Mouse (Mus musculus) testis, postnatal 10 days (tissue): ENCODE data around the gene Eri3.

Experiments used
- DNase-seq: peaks from one replicate; pipeline ENCODE4 v3.0.0; 2021; ENCODE audit warnings: low spot score

The Eri3 gene

GRCm38 (mm10) chr4:117550140-117550851, at the start of gene Eri3:
TSS of gene Eri3 (plus strand) at chr4:117550365.
- peak; percentile 96 for DNase-seq

DNA sequence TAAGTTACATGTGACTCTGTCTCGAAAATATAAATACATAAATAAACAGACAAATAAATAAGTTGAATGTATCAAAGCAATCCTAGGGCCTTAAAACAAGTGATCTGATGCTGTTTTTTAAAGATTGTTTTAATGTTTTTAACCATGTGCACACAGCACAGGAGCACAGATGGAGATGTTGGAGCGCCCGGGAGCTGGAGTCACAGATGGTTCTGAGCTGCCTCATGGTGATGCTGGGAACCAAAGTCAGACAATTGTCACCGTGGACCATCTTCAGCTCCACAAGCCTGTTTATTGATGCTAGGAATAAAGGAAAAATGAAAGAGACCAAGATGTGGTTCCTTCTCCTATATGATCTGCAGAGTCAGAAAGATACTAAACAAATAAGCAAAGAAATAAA, 31.9 kb upstream of the Eri3 start:
- DNase-seq: no peak

GRCm38 (mm10) chr4:117521350-117521749, 28.8 kb upstream of the Eri3 start:
- DNase-seq: no peak

- no peak for DNase-seq
Measured at GRCm38 (mm10) chr4:117525990-117526389, 24.2 kb upstream of the Eri3 start.

DNA sequence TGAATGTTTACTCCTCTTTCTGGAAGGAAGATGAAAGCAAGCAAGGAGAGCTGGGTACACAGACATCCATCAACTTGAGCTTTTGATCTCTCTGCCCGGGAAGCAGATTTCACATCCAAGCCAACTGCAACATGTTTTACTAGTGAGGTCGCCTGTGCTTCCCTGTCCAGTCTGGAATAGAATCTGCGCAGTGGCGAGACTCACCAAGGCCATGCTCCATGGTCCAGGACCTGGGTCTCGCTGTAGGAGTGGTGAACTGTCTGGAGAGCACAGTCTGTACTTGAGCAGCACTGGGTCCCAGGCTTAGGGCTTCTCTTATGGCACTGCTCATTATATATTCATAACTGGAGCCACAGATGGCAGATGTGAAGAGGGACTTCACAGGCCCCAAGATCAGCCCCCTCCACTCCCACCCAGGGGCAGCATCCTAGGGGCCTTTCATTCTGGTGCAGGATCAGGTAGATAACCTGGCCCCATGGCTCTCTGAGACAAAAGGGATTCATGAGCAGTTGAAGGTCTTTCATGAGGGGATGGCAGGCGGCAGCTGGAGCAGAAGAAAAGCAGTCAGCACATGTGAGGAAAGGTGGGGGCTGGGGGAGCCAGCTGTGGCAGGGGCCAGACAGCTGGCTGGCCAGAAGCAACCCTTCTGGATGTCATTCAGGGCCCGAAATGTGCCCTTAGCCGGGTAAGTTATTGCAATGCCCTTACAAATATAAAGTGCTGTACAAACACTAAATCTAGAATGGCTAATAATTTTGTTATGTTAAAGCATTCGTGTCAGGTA, 22.9 kb upstream of the Eri3 start:
- no peak for DNase-seq

GRCm38 (mm10) chr4:117527952-117528351, 22.2 kb upstream of the Eri3 start:
- DNase-seq: peak; percentile 79

GRCm38 (mm10) chr4:117529843-117530242, 20.3 kb upstream of the Eri3 start:
- no peak for DNase-seq

- no peak for DNase-seq
Measured at GRCm38 (mm10) chr4:117535496-117536200, 14.5 kb upstream of the Eri3 start.

DNA sequence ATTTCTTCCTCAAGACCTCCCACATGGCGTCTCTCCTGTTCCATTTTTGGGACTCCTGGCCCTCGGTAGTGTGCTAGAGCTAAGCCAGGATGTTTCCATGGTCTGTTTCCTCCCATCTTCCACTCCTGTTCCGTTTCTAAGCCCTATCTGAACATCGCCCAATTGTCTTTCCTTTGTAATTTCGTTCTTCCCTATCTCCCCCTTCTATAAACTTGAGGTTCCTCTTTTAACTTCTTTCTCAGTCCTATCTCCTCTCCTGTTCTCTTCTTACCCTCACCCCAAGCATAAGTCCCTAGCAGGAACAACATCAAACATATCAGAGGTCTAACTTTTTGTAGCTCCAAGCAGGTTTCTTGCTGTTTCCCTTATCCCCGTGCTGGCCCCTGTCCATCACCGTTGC, 13.2 kb upstream of the Eri3 start:
- DNase-seq: no peak

DNA sequence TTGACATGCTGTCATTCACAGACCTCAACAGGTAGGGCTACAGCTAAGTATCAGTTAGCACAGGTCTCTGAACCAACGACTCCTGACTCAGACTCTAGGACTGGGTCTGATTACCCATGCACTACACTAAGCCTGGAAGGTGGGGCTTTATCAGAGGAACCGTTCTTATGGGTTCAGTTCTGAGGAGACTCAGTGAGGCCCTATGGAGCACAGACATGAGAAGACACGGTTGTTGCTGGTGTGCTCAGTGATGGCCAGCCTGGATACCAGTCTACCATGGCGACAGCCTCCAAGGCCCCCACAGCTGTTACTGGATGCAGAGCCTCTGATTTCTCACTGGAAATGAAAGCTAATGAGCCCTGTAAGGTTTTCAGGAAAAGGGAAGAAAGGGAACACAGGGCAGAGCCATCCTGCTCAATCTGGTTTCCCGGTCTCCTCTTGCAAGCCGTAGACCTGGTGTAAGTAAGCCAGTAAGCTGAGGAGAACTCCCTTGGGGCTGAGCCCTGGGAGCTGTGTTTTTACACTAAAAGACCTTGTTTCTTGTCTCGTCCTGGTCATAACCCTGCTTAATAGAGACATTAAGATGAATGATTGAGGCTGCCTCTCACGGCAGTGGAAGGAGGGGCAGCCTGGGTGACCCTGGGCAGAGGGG, 10.7 kb upstream of the Eri3 start:
- no peak for DNase-seq

DNA sequence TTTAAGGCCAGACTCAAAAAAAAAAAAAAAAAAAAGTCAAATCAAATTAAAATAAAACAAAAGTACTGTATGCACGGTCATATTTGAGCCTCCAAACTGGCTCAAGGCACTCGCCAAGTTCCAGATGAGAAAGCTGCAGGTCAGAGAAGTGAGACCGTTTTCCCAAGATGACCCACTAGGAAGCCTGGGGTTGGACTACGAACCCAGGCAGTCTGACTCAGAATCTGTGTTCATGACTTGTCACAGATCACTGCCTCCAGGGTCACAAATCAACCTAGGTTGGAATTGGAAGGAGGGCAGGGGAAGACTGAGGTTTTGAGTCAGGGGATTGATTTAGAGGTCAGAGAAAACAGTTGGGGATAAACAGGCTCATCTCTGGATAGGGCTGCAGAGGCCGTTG, 9.6 kb upstream of the Eri3 start:
- DNase-seq: no peak

DNA sequence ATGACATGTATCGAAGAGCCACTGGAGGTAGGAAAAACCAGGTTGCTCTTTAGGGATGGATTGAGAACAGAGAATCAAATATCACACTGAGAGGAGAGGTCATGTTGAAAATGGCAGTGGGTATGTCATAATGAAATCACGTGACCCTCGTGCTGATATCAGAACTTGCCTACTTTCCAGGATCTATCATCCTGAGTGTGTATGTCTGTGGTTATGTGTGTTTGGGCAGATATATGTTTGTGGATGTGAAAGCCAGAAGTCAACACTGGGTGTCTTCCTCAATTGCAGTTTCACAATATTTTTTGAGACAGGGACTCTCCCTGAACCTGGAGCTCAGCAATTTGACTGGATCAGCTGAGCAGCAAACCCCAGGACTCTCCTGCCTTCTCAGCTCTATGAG, 4.7 kb upstream of the Eri3 start:
- no peak for DNase-seq

DNA sequence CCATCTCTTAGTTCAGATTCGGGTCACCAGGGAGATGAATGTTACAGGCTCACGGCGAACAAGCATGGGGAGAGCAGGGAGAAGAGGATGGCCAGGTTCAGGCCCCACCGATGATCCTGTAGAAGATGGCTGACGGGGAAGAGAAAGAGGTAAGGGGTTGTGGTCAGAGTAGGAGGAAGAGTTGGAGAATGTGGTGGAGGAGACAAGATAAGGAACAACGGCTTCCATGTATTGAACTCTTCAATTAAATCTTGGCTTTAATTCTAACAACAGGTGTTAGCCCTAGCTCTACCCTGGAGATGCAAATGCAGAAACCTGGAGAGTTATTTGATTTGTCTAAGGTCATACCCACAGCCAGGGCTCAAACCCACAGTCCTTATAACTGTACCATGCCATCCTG, 3.5 kb upstream of the Eri3 start:
- no peak for DNase-seq

- no peak for DNase-seq
Measured at GRCm38 (mm10) chr4:117549576-117549975, 589 bp upstream of the Eri3 start.

GRCm38 (mm10) chr4:117551144-117552000, 1.2 kb downstream of the Eri3 start:
- no peak for DNase-seq

DNA sequence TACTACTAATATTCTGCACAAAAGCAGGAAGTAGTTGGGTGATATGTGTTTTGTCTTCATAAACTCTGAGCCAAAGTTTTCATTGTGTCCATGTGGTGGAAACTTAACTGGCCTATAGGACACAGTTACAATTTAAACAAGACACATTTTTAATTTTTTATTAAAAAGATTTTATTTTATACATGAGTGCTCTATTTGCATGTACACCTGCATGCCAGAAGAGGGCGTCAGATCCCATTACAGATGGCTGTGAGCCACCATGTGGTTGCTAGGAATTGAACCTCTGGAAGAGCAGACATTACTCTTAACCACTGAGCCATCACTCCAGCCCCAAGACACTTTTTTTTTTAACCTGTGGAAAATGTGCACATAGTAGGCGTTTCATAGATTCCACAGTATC, 5.3 kb downstream of the Eri3 start:
- no peak for DNase-seq

- no peak for DNase-seq
Measured at GRCm38 (mm10) chr4:117556372-117556771, 6.2 kb downstream of the Eri3 start.

GRCm38 (mm10) chr4:117557068-117557645, 7.0 kb downstream of the Eri3 start:
- DNase-seq: no peak

DNA sequence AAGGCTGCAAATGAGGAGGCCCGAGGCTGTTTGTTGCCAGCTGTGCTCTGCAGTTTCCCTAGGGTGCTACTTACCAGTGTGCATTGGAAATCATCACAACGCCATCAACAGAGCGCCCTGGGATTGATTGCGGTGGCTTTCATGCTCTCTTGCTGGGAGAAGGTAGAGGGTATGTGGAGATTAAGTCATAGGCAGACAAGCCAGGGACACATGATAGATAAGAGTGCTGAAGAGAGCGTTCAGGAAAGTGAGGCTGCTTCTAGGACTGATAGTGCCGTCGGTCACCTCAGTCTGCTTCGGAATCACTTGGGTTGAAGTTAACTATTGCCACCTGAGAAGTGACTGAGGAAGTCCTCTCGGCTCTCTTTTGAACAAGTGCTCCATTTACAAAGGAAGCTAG, 13.8 kb downstream of the Eri3 start:
- no peak for DNase-seq

GRCm38 (mm10) chr4:117568846-117569245, 18.7 kb downstream of the Eri3 start:
- no peak for DNase-seq

GRCm38 (mm10) chr4:117570964-117571363, 20.8 kb downstream of the Eri3 start:
- no peak for DNase-seq
